Mouse (Mus musculus) kidney, postnatal 0 days (tissue): ENCODE measurements around the gene Olfr742. TPM values are rescaled to one million over a fixed set of nuclear protein-coding genes. Genes with fewer than 3 reads are reported as not detected.

ENCODE experiments used
- ATAC-seq: fragments of 200-750 bp; cut with Nextera tagmentation; replicated peaks from 2 replicates; pipeline ENCODE4 v1.8.0; 2017; ENCODE audit warnings: low read depth, moderate number of reproducible peaks, moderate TSS enrichment, moderate library complexity; ENCODE audit not compliant: low FRiP score
- DNase-seq: peaks from one replicate; pipeline ENCODE4 v3.0.0-alpha.2; 2016; ENCODE audit warnings: low spot score
- H3K27ac ChIP-seq: fragments of 300-500 bp; sonication (generic); 2 replicates; pipeline ENCODE4 v1.5.1; 2014; ENCODE audit warnings: mild to moderate bottlenecking
- H3K27me3 ChIP-seq: fragments of 300-500 bp; sonication (generic); 2 replicates; pipeline ENCODE4 v1.6.1; 2014; ENCODE audit warnings: low read length, mixed read lengths; ENCODE audit not compliant: insufficient read depth
- H3K36me3 ChIP-seq: fragments of 300-500 bp; sonication (generic); 2 replicates; pipeline ENCODE4 v1.6.1; 2014; ENCODE audit warnings: low read length, mixed read lengths; ENCODE audit not compliant: insufficient read depth
- H3K4me1 ChIP-seq: fragments of 300-500 bp; sonication (generic); replicated peaks from 2 replicates; pipeline ENCODE4 v1.6.1; 2014; ENCODE audit warnings: antibody characterized with exemption, low read length, mixed read lengths; ENCODE audit not compliant: insufficient read depth
- H3K4me2 ChIP-seq: fragments of 300-500 bp; sonication (generic); 2 replicates; pipeline ENCODE4 v1.6.1; 2014; ENCODE audit warnings: mild to moderate bottlenecking, low read length, moderate library complexity, mixed read lengths
- H3K4me3 ChIP-seq: fragments of 300-500 bp; sonication (generic); replicated peaks from 2 replicates; pipeline ENCODE4 v1.5.1; 2014; ENCODE audit warnings: low read depth, low read length
- H3K9ac ChIP-seq: fragments of 300-500 bp; sonication (generic); 2 replicates; pipeline ENCODE4 v1.6.1; 2014; ENCODE audit warnings: low read depth, low read length
- H3K9me3 ChIP-seq: fragments of 300-500 bp; sonication (generic); replicated peaks from 2 replicates; pipeline ENCODE4 v1.6.1; 2016; ENCODE audit warnings: low read length, inconsistent platforms, mixed read lengths
- CTCF ChIP-seq: IDR thresholded peaks from 2 replicates; pipeline ENCODE4 v1.5.1; 2016; ENCODE audit warnings: antibody characterized with exemption, low read depth, mild to moderate bottlenecking, moderate library complexity
- WGBS: fragments of 180-500 bp; shearing (Covaris S2); extraction: QIAGEN DNeasy Blood & Tissue Kit; methylation state at CpG from one replicate; pipeline ENCODE4 v1.1.7; 2014; 5-methylcytosine and 5-hydroxymethylcytosine counted together
- polyA plus RNA-seq: library from polyadenylated mRNA; unstranded; fragments of >200 nt; fragmentation: Nextera tagmentation; extraction: Ambion mirVana; gene quantifications from 2 replicates; pipeline ENCODE4 v1.2.1, GENCODE M21; 2015

Gene Olfr742
- polyA plus RNA-seq, result not detected in 2 replicates

DNA sequence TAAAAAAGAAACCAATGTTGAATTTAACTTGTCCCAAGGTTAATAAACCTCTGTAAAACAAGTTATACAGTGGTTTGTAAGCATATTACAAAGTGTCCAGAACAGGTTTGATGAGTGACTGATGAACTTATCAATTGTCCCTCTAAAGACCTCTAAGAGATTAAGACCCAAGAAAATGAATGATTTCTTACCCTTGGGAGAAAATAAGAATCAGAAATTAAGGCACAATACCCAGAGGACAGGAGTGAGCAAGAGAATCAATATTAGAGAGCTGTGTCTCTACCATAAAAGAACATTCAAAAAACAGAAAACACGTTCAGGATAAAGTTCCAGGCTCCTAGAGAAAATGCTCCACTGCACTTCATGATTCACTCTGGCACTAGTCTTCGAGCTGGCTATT, at the start of gene Olfr742:
Olfr742 (plus strand) TSS at position 301 of the 400 bp plus-strand sequence.
- Histone ChIP-seq H3K27me3 (no peaks in the 10 kb centered on the region), H3K4me3 (no peak within 1 kb of the TSS), H3K4me1 (no peaks in the 10 kb centered on the region), H3K36me3 (no peaks in the 10 kb centered on the region), H3K9ac (no peak within 1 kb of the TSS), H3K27ac (no peak within 1 kb of the TSS), H3K4me2 (no peak within 1 kb of the TSS), H3K9me3 (no peaks in the 10 kb centered on the region)
- WGBS, result 51% methylated on average over 2 of the region's 2 CpGs
- ATAC-seq (no peak), DNase-seq (no peak)
- no peak for TF ChIP-seq CTCF

DNA sequence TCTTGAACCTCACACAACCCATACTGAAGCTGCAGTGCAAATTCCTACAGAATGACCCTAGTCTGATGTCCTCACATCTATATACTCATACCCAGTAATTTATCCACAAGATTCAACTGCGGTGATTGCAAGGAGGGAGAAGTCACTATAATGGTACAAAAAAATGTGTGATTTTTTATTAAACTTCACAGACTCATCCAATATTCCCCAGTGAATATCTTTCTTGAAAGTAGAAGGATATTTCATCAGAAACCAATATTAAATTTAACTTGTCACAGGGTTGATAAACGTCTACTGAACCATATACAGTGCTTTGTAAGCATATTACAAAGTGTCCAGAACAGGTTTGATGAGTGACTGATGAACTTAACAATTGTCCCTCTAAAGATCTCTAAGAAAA, 31.0 kb upstream of the Olfr742 start, which contains the start of gene Olfr741:
Olfr741 (plus strand) TSS at position 301 of the 400 bp plus-strand sequence.
- H3K27ac ChIP-seq, result no peak within 1 kb of the TSS
- DNase-seq (no peak), ATAC-seq (no peak)
- no peak within 1 kb of the TSS for H3K4me2 ChIP-seq
- no peaks in the 10 kb centered on the region for H3K9me3 ChIP-seq
- TF ChIP-seq CTCF, result no peak
- H3K4me3 ChIP-seq, result no peak within 1 kb of the TSS
- 63% methylated on average over 2 of the region's 2 CpGs for WGBS
- no peaks in the 10 kb centered on the region for H3K27me3 ChIP-seq
- H3K4me1 ChIP-seq, result no peaks in the 10 kb centered on the region
- no peak within 1 kb of the TSS for H3K9ac ChIP-seq
- no peaks in the 10 kb centered on the region for H3K36me3 ChIP-seq

DNA sequence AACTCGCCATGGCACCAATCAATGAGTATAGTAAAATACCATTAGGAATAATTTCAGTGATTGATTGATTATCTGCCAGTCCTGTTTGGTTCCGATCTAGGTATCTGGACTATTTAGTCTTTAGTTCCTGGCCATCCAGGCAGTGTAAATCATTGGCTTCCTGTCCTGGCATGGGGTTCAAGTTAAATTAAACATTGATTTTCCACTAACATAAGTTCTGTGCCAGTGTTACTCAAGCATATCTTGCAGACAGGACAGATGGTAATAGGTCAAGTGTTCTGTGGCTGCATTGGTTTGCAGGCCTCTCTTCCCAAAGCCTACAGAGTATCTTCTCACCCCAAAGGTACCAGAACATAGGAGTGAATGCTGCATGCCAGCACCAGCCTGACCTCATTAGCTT, 25.0 kb upstream of the Olfr742 start:
- Histone ChIP-seq H3K9me3 (no peaks in the 10 kb centered on the region), H3K4me1 (no peaks in the 10 kb centered on the region), H3K4me2 (no peak overlapping the region), H3K4me3 (no peak overlapping the region), H3K9ac (no peak overlapping the region), H3K27ac (no peak overlapping the region), H3K27me3 (no peaks in the 10 kb centered on the region), H3K36me3 (no peaks in the 10 kb centered on the region)
- WGBS, result 75% methylated on average over 2 of the region's 2 CpGs
- no peak for ATAC-seq
- DNase-seq, result no peak
- no peak for TF ChIP-seq CTCF

- no peaks in the 10 kb centered on the region for H3K36me3 ChIP-seq
- H3K9ac ChIP-seq, result no peak within 1 kb of the TSS
Measured at GRCm38 (mm10) chr14:50521539-50521938, 18.1 kb downstream of the Olfr742 start, which contains the start of gene Olfr743. Olfr743 (plus strand) TSS chr14:50521839.

GRCm38 (mm10) chr14:50552734-50553133, 49.3 kb downstream of the Olfr742 start:
- TF ChIP-seq CTCF, result no peak
- H3K9me3 ChIP-seq, result no peaks in the 10 kb centered on the region
- no peaks in the 10 kb centered on the region for H3K4me1 ChIP-seq
- no peaks in the 10 kb centered on the region for H3K36me3 ChIP-seq
- no peak overlapping the region for H3K4me2 ChIP-seq
- H3K27me3 ChIP-seq, result no peaks in the 10 kb centered on the region
- H3K27ac ChIP-seq, result no peak overlapping the region
- 93% methylated on average over 2 of the region's 2 CpGs for WGBS
- no peak for ATAC-seq
- no peak for DNase-seq
- H3K9ac ChIP-seq, result no peak overlapping the region
- no peak overlapping the region for H3K4me3 ChIP-seq

More at GRCm38 (mm10) chr14:50521539-50521938, 18.1 kb downstream of the Olfr742 start, which contains the start of gene Olfr743:
- H3K9me3 ChIP-seq, result no peaks in the 10 kb centered on the region
- no peak within 1 kb of the TSS for H3K4me3 ChIP-seq
- DNase-seq, result no peak
- H3K4me2 ChIP-seq, result no peak within 1 kb of the TSS
- no peak for ATAC-seq
- no peak for TF ChIP-seq CTCF
- no peaks in the 10 kb centered on the region for H3K27me3 ChIP-seq
- no peaks in the 10 kb centered on the region for H3K4me1 ChIP-seq
- H3K27ac ChIP-seq, result no peak within 1 kb of the TSS

Other genes with a start within 250 kb of the Olfr742 start
- gene Olfr732, start 219.4 kb upstream of the Olfr742 start, polyA plus RNA-seq, result not detected in 2 replicates
- not detected in 2 replicates for gene Olfr733, start 202.1 kb upstream of the Olfr742 start, polyA plus RNA-seq
- gene Olfr734, start 176.8 kb upstream of the Olfr742 start, polyA plus RNA-seq, result not detected in 2 replicates
- not detected in 2 replicates for gene Olfr735, start 154.7 kb upstream of the Olfr742 start, polyA plus RNA-seq
- gene Tlr11, start 145.7 kb upstream of the Olfr742 start, polyA plus RNA-seq, result not detected in 2 replicates
- gene Olfr736, start 122.4 kb upstream of the Olfr742 start, polyA plus RNA-seq, result not detected in 2 replicates
- gene Olfr738, start 96.0 kb upstream of the Olfr742 start, polyA plus RNA-seq, result not detected in 2 replicates
- gene Olfr739, start 85.0 kb upstream of the Olfr742 start, polyA plus RNA-seq, result not detected in 2 replicates
- not detected in 2 replicates for gene Olfr740, start 58.1 kb upstream of the Olfr742 start, polyA plus RNA-seq
- not detected in 2 replicates for gene Olfr741, start 30.9 kb upstream of the Olfr742 start, polyA plus RNA-seq
- gene Olfr743, start 18.2 kb downstream of the Olfr742 start, polyA plus RNA-seq, result not detected in 2 replicates
- not detected in 2 replicates for gene Olfr744, start 111.3 kb downstream of the Olfr742 start, polyA plus RNA-seq
- not detected in 2 replicates for gene Olfr745, start 135.8 kb downstream of the Olfr742 start, polyA plus RNA-seq
- gene Olfr746, start 143.5 kb downstream of the Olfr742 start, polyA plus RNA-seq, result not detected in 2 replicates
- not detected in 2 replicates for gene Olfr747, start 189.6 kb downstream of the Olfr742 start, polyA plus RNA-seq
- gene Olfr748, start 203.8 kb downstream of the Olfr742 start, polyA plus RNA-seq, result not detected in 2 replicates
- gene Olfr749, start 241.5 kb downstream of the Olfr742 start, polyA plus RNA-seq, result not detected in 2 replicates